Mouse (Mus musculus) adrenal gland, postnatal 10 days (tissue): Measurements from ENCODE around the gene Fbxo27. TPM values are rescaled to one million over a fixed set of nuclear protein-coding genes. Genes with fewer than 3 reads are reported as not detected.

Experiments used
- total RNA-seq, 2 experiments: library from RNA; stranded (reverse); gene quantifications; 2 replicates each; pipeline ENCODE4 v1.2.3; 2021

Gene Fbxo27
- total RNA-seq, 2 experiments from 2014 or later, result 1.0 to 2.0 TPM

Other genes with a start within 250 kb of the Fbxo27 start
- 10 to 100 TPM in 1 of 2 experiments, 1 to 10 TPM in 1; 9.2 to 13.0 TPM for gene Lrfn1, start 240.9 kb upstream of the Fbxo27 start, total RNA-seq
- gene Ifnl2, start 182.4 kb upstream of the Fbxo27 start, total RNA-seq, result not detected
- not detected for gene Ifnl3, start 170.0 kb upstream of the Fbxo27 start, total RNA-seq
- gene Sycn, start 152.0 kb upstream of the Fbxo27 start, total RNA-seq, result not detected
- not detected for gene Nccrp1, start 145.6 kb upstream of the Fbxo27 start, total RNA-seq
- 10 to 100 TPM; 45.5 to 49.6 TPM for gene Samd4b, start 94.7 kb upstream of the Fbxo27 start, total RNA-seq
- gene Pak4, start 94.7 kb upstream of the Fbxo27 start, total RNA-seq, result 10 to 100 TPM; 19.4 to 20.4 TPM
- not detected for gene Acp7, start 61.5 kb upstream of the Fbxo27 start, total RNA-seq
- 1 to 10 TPM; 3.7 to 6.0 TPM for gene Fbxo17, start 24.0 kb downstream of the Fbxo27 start, total RNA-seq
- 10 to 100 TPM; 63.8 to 72.4 TPM for gene Mrps12, start 49.0 kb downstream of the Fbxo27 start, total RNA-seq
- gene Sars2, start 49.1 kb downstream of the Fbxo27 start, total RNA-seq, result 10 to 100 TPM; 17.5 to 23.7 TPM
- not detected for gene Ccer2, start 63.3 kb downstream of the Fbxo27 start, total RNA-seq
- gene Sirt2, start 73.9 kb downstream of the Fbxo27 start, total RNA-seq, result 10 to 100 TPM; 68.8 to 74.9 TPM
- 10 to 100 TPM; 25.1 to 25.3 TPM for gene Nfkbib, start 74.7 kb downstream of the Fbxo27 start, total RNA-seq
- 1 to 10 TPM; 3.7 to 4.9 TPM for gene Rinl, start 96.1 kb downstream of the Fbxo27 start, total RNA-seq
- gene Hnrnpl, start 115.7 kb downstream of the Fbxo27 start, total RNA-seq, result 100 to 1,000 TPM; 459 to 528 TPM
- gene Ech1, start 132.4 kb downstream of the Fbxo27 start, total RNA-seq, result 1,000 to 10,000 TPM; 1,178 to 1,235 TPM
- gene Lgals4, start 141.0 kb downstream of the Fbxo27 start, total RNA-seq, result 10 to 100 TPM; 25.9 to 55.7 TPM
- 1 to 10 TPM; 1.2 to 2.1 TPM for gene Lgals7, start 171.0 kb downstream of the Fbxo27 start, total RNA-seq
- gene Capn12, start 188.6 kb downstream of the Fbxo27 start, total RNA-seq, result under 1 TPM; 0.15 to 0.67 TPM